8 mouse cellular contexts compared by ENCODE assay signal in genomic region chr11:98740026-98740392, GRCm38 (mm10). TPM values are rescaled to one million over a fixed set of nuclear protein-coding genes. Genes with fewer than 3 reads are reported as not detected.
DNase-seq lines count a peak whose midpoint lies in the region; ATAC-seq and TF ChIP-seq lines count a peak whose summit lies in the region.

No protein-coding gene starts in this region.

- 7% methylated on average over 8 of the region's 8 CpGs for WGBS in lung, postnatal 0 days
- WGBS in forebrain, embryonic 12.5 days: 8% methylated on average over 8 of the region's 8 CpGs

- H3K27ac ChIP-seq in lung, postnatal 0 days (ENCODE audit: low read length): peak overlapping the region; percentile 98; the same call in 1 of the 2 replicates
- H3K27ac ChIP-seq in forebrain, embryonic 12.5 days: peak overlapping the region; percentile 98

- peaks cover 30% of the 10 kb centered on the region for H3K4me1 ChIP-seq in lung, postnatal 0 days (ENCODE audit: insufficient read depth, low read depth, low read length)
- H3K4me1 ChIP-seq in forebrain, embryonic 12.5 days: peaks cover 59% of the 10 kb centered on the region

- H3K4me3 ChIP-seq in lung, postnatal 0 days (ENCODE audit: low read depth, low read length): peak overlapping the region; percentile 99
- H3K4me3 ChIP-seq in forebrain, embryonic 12.5 days (replicated peaks): peak overlapping the region; percentile 84

- H3K4me2 ChIP-seq in lung, postnatal 0 days (replicated peaks; ENCODE audit: low read depth, low read length): peak overlapping the region; percentile 91
- peak overlapping the region; percentile 74 for H3K4me2 ChIP-seq in forebrain, embryonic 12.5 days

- H3K9ac ChIP-seq in lung, postnatal 0 days (replicated peaks; ENCODE audit: low read depth): peak overlapping the region; percentile 95; the same call in 1 of the 2 replicates
- H3K9ac ChIP-seq in forebrain, embryonic 12.5 days: peak overlapping the region; percentile 94

- no peaks in the 10 kb centered on the region for H3K36me3 ChIP-seq in lung, postnatal 0 days (ENCODE audit: insufficient read depth, low read length)
- H3K36me3 ChIP-seq in forebrain, embryonic 12.5 days (replicated peaks): no peaks in the 10 kb centered on the region

- no peak for ATAC-seq in lung, postnatal 0 days
- ATAC-seq in forebrain, embryonic 12.5 days (ENCODE audit: low FRiP score): peak; percentile 31; the same call in 1 of the 2 replicates

- DNase-seq in frontal cortex, postnatal 10 days (ENCODE audit: low spot score in 2 of 2): peak; percentile 38 to 48
- DNase-seq in frontal cortex, adult 2 months (ENCODE audit: extremely low spot score in 1 of 2, low spot score in 1 of 2): no peak
- DNase-seq in lung, postnatal 0 days (ENCODE audit: low spot score): no peak
- no peak for DNase-seq in lung, postnatal 25 days (ENCODE audit: low spot score)
- DNase-seq in liver: peak; percentile 49
- no peak for DNase-seq in urinary bladder, postnatal 10 days (ENCODE audit: low spot score)
- no peak for DNase-seq in adrenal gland, postnatal 25 days

- no peak for TF ChIP-seq EP300 in lung, postnatal 0 days (IDR thresholded peaks at IDR 0.05)

- TF ChIP-seq CTCF in lung, postnatal 0 days (IDR thresholded peaks at IDR 0.05): no peak

- no peaks in the 10 kb centered on the region for H3K9me3 ChIP-seq in lung, postnatal 0 days (ENCODE audit: low read length)
- no peaks in the 10 kb centered on the region for H3K9me3 ChIP-seq in forebrain, embryonic 12.5 days

- H3K27me3 ChIP-seq in lung, postnatal 0 days (replicated peaks; ENCODE audit: insufficient read depth, low read length): no peaks in the 10 kb centered on the region
- H3K27me3 ChIP-seq in forebrain, embryonic 12.5 days: no peaks in the 10 kb centered on the region

RNA-seq across cellular contexts. Expression of gene Thra, which starts 0.4 kb away (rescaled TPM):
- polyA plus RNA-seq in frontal cortex, adult 2 months (2012; rRNA removed): 770 and 851 TPM in 2 replicates
- 38.1 and 40.5 TPM in 2 replicates for polyA plus RNA-seq in lung, postnatal 0 days (2015; fragmentation: Nextera tagmentation; extraction: Ambion mirVana)
- polyA plus RNA-seq in forebrain, embryonic 12.5 days (2016; fragmentation: Nextera tagmentation; extraction: Ambion mirVana): 53.4 and 59.8 TPM in 2 replicates
- total RNA-seq in adrenal gland, postnatal 25 days (2021): 82.5 and 89.4 TPM in 2 replicates

RNA-seq across cellular contexts. Expression of gene Med24, which starts 10.8 kb away (rescaled TPM):
- polyA plus RNA-seq in frontal cortex, adult 2 months (2012; rRNA removed): 137 and 157 TPM in 2 replicates
- polyA plus RNA-seq in lung, postnatal 0 days (2015; fragmentation: Nextera tagmentation; extraction: Ambion mirVana): 19.9 and 20.6 TPM in 2 replicates
- 88.1 and 95.0 TPM in 2 replicates for polyA plus RNA-seq in forebrain, embryonic 12.5 days (2016; fragmentation: Nextera tagmentation; extraction: Ambion mirVana)
- 40.9 and 61.5 TPM in 2 replicates for total RNA-seq in adrenal gland, postnatal 25 days (2021)

RNA-seq across cellular contexts. Expression of gene Nr1d1, which starts 35.1 kb away (rescaled TPM):
- 124 and 126 TPM in 2 replicates for polyA plus RNA-seq in frontal cortex, adult 2 months (2012; rRNA removed)
- 6.9 and 8.9 TPM in 2 replicates for polyA plus RNA-seq in lung, postnatal 0 days (2015; fragmentation: Nextera tagmentation; extraction: Ambion mirVana)
- 2.1 and 2.2 TPM in 2 replicates for polyA plus RNA-seq in forebrain, embryonic 12.5 days (2016; fragmentation: Nextera tagmentation; extraction: Ambion mirVana)
- total RNA-seq in adrenal gland, postnatal 25 days (2021): 234 and 238 TPM in 2 replicates

RNA-seq across cellular contexts. Expression of gene Csf3, which starts 38.9 kb away (rescaled TPM):
- polyA plus RNA-seq in frontal cortex, adult 2 months (2012; rRNA removed): not detected in 2 replicates
- 0.19 TPM in 1 of 2 replicates, not detected in the other for polyA plus RNA-seq in lung, postnatal 0 days (2015; fragmentation: Nextera tagmentation; extraction: Ambion mirVana)
- 0.14 TPM in 1 of 2 replicates, not detected in the other for polyA plus RNA-seq in forebrain, embryonic 12.5 days (2016; fragmentation: Nextera tagmentation; extraction: Ambion mirVana)
- total RNA-seq in adrenal gland, postnatal 25 days (2021): not detected in 2 replicates

RNA-seq across cellular contexts. Expression of gene Msl1, which starts 55.3 kb away (rescaled TPM):
- polyA plus RNA-seq in frontal cortex, adult 2 months (2012; rRNA removed): 112 and 123 TPM in 2 replicates
- polyA plus RNA-seq in lung, postnatal 0 days (2015; fragmentation: Nextera tagmentation; extraction: Ambion mirVana): 16.3 and 21.3 TPM in 2 replicates
- polyA plus RNA-seq in forebrain, embryonic 12.5 days (2016; fragmentation: Nextera tagmentation; extraction: Ambion mirVana): 39.3 and 39.9 TPM in 2 replicates
- 109 and 113 TPM in 2 replicates for total RNA-seq in adrenal gland, postnatal 25 days (2021)

Comparison
In these comparisons a context has a peak if more than half of its experiments do, and no peak if none do; other contexts are left out.
1. DNase-seq: peak in frontal cortex, postnatal 10 days (2 of 2) and liver (single experiment); none in frontal cortex, adult 2 months (0 of 2), lung, postnatal 0 days (single experiment), lung, postnatal 25 days (single experiment), urinary bladder, postnatal 10 days (single experiment) and adrenal gland, postnatal 25 days (single experiment).
2. RNA of gene Thra, which starts 0.4 kb away (polyA plus RNA-seq): 770 to 851 TPM in frontal cortex, adult 2 months; 53.4 to 59.8 TPM in forebrain, embryonic 12.5 days and 38.1 to 40.5 TPM in lung, postnatal 0 days; every median in the first group is over 10 times any median in the second.
3. RNA of gene Nr1d1, which starts 35.1 kb away (polyA plus RNA-seq): 124 to 126 TPM in frontal cortex, adult 2 months; 6.9 to 8.9 TPM in lung, postnatal 0 days and 2.1 to 2.2 TPM in forebrain, embryonic 12.5 days; every median in the first group is over 10 times any median in the second.